Mouse (Mus musculus): ENCODE measurements at regions not wholly inside any gene's neighbourhood (a gene's known extent, or its start where the extent isn't known, plus 50 kb on each side); places are given as distances from the start of the nearest gene placed in this dataset.

GRCm38 (mm10) chr1:157014532-157015497, 75.4 kb upstream of the Ralgps2 start:
- TF ChIP-seq CTCF (conservative IDR thresholded peaks at IDR 0.05; ENCODE audit: insufficient read depth, insufficient read length, low read depth, low read length) (no peak), POLR2A (IDR thresholded peaks at IDR 0.05; ENCODE audit: low read depth, low read length) (no peak)

Measured in kidney, adult 2 months (tissue).